Mouse (Mus musculus) neural tube, embryonic 13.5 days (tissue): ENCODE results near the gene Nrxn1. TPM values are rescaled to one million over a fixed set of nuclear protein-coding genes. Genes with fewer than 3 reads are reported as not detected.
A peak's percentile ranks its signal among the peaks of the same experiment; 100 is the strongest.

Source experiments
- ATAC-seq: fragments of 200-750 bp; cut with Nextera tagmentation; 2 replicates; pipeline ENCODE4 v1.8.0; 2017; ENCODE audit warnings: low read depth, mild to moderate bottlenecking, moderate TSS enrichment, moderate library complexity
- H3K27ac ChIP-seq: fragments of 300-500 bp; sonication (generic); replicated peaks from 2 replicates; pipeline ENCODE4 v1.5.1; 2015; ENCODE audit warnings: moderate library complexity, mild to moderate bottlenecking, inconsistent platforms
- H3K27me3 ChIP-seq: fragments of 300-500 bp; sonication (generic); 2 replicates; pipeline ENCODE4 v1.6.1; 2015; ENCODE audit warnings: mild to moderate bottlenecking, inconsistent platforms
- H3K36me3 ChIP-seq: fragments of 300-500 bp; sonication (generic); 2 replicates; pipeline ENCODE4 v1.6.1; 2015; ENCODE audit warnings: mild to moderate bottlenecking, inconsistent platforms
- H3K4me1 ChIP-seq: fragments of 300-500 bp; sonication (generic); replicated peaks from 2 replicates; pipeline ENCODE4 v1.6.1; 2015; ENCODE audit warnings: inconsistent platforms
- H3K4me2 ChIP-seq: fragments of 300-500 bp; sonication (generic); 2 replicates; pipeline ENCODE4 v1.6.1; 2015; ENCODE audit warnings: inconsistent platforms, mild to moderate bottlenecking, moderate library complexity
- H3K4me3 ChIP-seq: fragments of 300-500 bp; sonication (generic); 2 replicates; pipeline ENCODE4 v1.5.1; 2015; ENCODE audit warnings: mild to moderate bottlenecking, inconsistent platforms
- H3K9ac ChIP-seq: fragments of 300-500 bp; sonication (generic); 2 replicates; pipeline ENCODE4 v1.6.1; 2015; ENCODE audit warnings: moderate library complexity, mild to moderate bottlenecking, inconsistent platforms
- H3K9me3 ChIP-seq: fragments of 300-500 bp; sonication (generic); 2 replicates; pipeline ENCODE4 v1.6.1; 2016; ENCODE audit warnings: inconsistent platforms
- WGBS: fragments of 180-500 bp; shearing (Covaris S2); methylation state at CpG from one replicate; pipeline ENCODE4 v1.1.7; 2015; 5-methylcytosine and 5-hydroxymethylcytosine counted together
- polyA plus RNA-seq: library from polyadenylated mRNA; unstranded; fragments of >200 nt; fragmentation: Nextera tagmentation; extraction: Ambion mirVana; gene quantifications from 2 replicates; pipeline ENCODE4 v1.2.1, GENCODE M21; 2015

Gene Nrxn1
- polyA plus RNA-seq, 1 experiment from 2014 or later = 175 TPM

DNA sequence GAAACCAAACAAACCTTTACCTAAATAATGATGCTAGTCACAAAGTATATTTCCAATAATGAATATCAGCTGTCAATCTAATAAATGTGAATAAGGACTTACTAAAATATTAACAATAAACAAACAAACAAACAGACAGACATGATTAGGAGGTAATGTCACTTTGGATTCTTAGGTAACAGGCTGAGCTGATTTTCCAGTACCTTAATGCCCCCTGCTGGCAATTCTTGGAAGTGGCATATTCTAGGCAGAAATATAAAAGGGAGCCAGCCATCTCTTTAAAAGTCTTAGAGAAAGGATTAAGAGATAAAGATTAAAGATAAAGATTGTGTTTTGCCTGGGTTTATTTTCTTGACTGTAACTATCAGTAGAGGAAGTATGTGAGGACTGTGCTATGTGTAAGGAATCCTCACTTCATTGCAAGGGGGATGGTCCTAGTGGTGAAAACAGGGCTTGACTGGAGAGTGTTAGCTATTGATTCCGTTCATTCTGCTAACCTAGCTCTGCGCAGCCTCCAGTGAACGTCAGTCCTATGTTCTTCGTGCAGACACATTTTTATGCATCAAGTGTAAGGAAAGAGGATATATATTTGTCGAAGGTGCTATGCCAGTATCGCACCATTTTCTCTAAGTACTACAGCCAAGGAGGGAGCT is 591.7 kb downstream of the Nrxn1 start:
- Histone ChIP-seq H3K9me3 (no peaks in the 10 kb centered on the region), H3K4me3 (no peak overlapping the region), H3K36me3 (no peaks in the 10 kb centered on the region), H3K27me3 (no peaks in the 10 kb centered on the region), H3K4me2 (no peak overlapping the region), H3K9ac (no peak overlapping the region), H3K27ac (no peak overlapping the region), H3K4me1 (no peaks in the 10 kb centered on the region)
- ATAC-seq = peak; percentile 67; the same call in 1 of the 2 replicates
- 55% methylated on average over 6 of the region's 6 CpGs for WGBS

DNA sequence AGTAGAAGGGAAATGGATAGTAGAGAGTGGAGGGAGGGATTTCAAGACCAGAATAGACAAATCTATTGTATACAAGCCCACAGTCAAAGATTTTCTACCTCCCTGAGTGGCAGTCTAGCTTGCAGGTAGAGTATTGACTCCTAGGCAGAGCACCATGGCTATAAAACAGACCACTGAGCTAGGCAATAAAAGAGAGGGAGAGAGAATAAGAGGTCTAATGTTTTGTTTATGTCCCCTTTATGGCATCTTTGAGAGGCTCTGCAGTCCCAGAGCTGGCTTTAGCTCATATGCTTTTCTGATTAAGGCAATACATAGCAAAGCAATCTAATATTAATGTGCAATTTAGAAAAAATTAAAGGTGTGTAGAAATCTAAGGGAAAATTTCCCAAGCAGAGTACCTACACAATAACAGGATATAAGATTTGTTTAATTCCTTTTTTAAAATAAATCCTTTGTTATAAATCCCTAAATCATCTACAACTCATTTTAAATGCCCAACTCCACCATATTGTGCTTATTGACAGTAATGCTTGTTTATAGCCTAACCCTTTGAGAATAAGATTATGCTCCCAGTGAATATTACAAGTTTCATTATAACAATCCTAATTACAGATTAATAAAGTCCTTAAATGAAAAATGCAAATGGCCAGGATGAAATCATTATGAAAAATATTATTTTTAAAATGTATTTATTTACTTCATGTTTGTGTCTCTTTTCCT is 613.2 kb downstream of the Nrxn1 start:
- H3K9ac ChIP-seq = no peak overlapping the region
- no peak overlapping the region for H3K4me3 ChIP-seq
- no peak overlapping the region for H3K4me2 ChIP-seq
- 0 out of 2 replicates have a peak, but pooled peaks cover 3% of the 10 kb centered on the region for H3K4me1 ChIP-seq
- H3K36me3 ChIP-seq = no peaks in the 10 kb centered on the region
- no peaks in the 10 kb centered on the region for H3K27me3 ChIP-seq
- H3K9me3 ChIP-seq = no peaks in the 10 kb centered on the region
- peak; percentile 91 for ATAC-seq
- peak overlapping the region; percentile 81 for H3K27ac ChIP-seq

- Histone ChIP-seq H3K9ac (no peak overlapping the region), H3K27ac (peak overlapping the region; percentile 94), H3K36me3 (no peaks in the 10 kb centered on the region), H3K9me3 (no peaks in the 10 kb centered on the region), H3K27me3 (peaks cover 3% of the 10 kb centered on the region; the same call in 1 of the 2 replicates), H3K4me1 (peaks cover 17% of the 10 kb centered on the region), H3K4me2 (peak overlapping the region; percentile 77), H3K4me3 (no peak overlapping the region)
- 25% methylated on average over 5 of the region's 5 CpGs for WGBS
- ATAC-seq = no peak
These were observed 636.1 kb downstream of the Nrxn1 start for GRCm38 (mm10) chr17:90456748-90457147.

DNA sequence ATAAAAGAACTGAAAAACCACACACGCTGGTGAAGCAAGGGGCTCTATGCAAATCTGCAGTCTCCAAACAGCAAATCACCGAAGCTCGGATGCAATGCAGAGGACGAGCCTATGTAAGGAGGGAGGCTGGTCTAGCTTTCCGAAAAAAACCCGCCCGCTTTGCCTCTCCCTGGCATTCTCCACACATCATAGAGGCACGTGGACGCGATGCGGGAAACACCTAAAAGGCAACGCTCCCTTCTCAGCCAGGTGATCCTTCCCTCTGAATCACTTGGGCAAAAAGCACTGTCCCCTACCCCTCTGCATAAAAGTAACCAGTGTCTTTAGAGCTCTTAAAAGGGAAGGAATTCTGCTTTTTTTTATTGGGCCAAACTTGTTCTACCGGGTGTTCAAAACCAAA is 637.0 kb downstream of the Nrxn1 start:
- Histone ChIP-seq H3K27me3 (peaks cover 3% of the 10 kb centered on the region; the same call in 1 of the 2 replicates), H3K9me3 (no peaks in the 10 kb centered on the region), H3K4me3 (peak overlapping the region; percentile 76), H3K4me2 (peak overlapping the region; percentile 77), H3K27ac (peak overlapping the region; percentile 94), H3K4me1 (peaks cover 19% of the 10 kb centered on the region), H3K36me3 (no peaks in the 10 kb centered on the region), H3K9ac (peak overlapping the region; percentile 90)
- WGBS = 0% methylated on average over 13 of the region's 13 CpGs
- ATAC-seq = peak; percentile 68

GRCm38 (mm10) chr17:90455409-90455775 is 637.5 kb downstream of the Nrxn1 start:
- WGBS = under 1% methylated on average over 23 of the region's 23 CpGs
- Histone ChIP-seq H3K4me2 (peak overlapping the region; percentile 77), H3K4me1 (peaks cover 23% of the 10 kb centered on the region), H3K36me3 (no peaks in the 10 kb centered on the region), H3K9ac (peak overlapping the region; percentile 90), H3K4me3 (peak overlapping the region; percentile 76), H3K27me3 (peaks cover 3% of the 10 kb centered on the region; the same call in 1 of the 2 replicates), H3K27ac (peak overlapping the region; percentile 94), H3K9me3 (no peaks in the 10 kb centered on the region)
- ATAC-seq = peak; percentile 79

DNA sequence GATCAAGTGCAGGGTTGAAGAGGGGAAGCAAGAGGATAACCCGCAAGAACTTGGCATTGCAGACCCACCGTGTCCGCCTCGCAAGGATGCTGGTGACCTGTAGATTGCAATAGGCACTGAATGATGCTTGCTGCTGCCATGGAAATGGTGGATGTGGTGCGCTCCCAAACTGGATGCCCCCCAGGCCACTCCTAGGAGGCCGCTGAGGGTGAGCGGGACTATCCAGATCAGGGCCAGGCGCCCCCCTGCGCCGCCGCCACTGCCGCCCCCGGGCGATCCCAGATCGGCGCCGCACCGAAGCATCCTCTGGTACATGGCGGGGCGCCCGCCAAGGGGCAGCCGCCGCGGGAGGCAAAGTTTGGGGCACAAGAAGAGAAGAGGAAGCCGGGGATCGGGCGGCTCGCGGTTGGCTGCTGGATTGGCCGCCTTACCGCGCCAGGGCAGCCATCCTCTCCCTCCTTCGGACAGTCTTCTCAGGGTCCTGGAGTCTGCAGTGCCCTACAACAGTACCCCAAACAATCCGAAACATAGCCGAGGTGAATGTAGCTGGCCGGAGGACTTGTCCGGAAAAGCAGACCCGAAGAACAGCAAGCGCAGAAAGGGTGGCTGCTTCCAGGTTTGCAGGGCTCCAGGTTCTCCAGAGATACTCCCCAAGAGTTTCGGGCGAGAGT is 638.0 kb downstream of the Nrxn1 start:
- WGBS = under 1% methylated on average over 41 of the region's 41 CpGs
- H3K36me3 ChIP-seq = no peaks in the 10 kb centered on the region
- peak overlapping the region; percentile 94 for H3K27ac ChIP-seq
- H3K4me2 ChIP-seq = peak overlapping the region; percentile 77
- H3K4me1 ChIP-seq = peaks cover 23% of the 10 kb centered on the region
- H3K9ac ChIP-seq = peak overlapping the region; percentile 90
- no peaks in the 10 kb centered on the region for H3K9me3 ChIP-seq
- peak; percentile 45 for ATAC-seq
- H3K4me3 ChIP-seq = peak overlapping the region; percentile 76
- peaks cover 3% of the 10 kb centered on the region; the same call in 1 of the 2 replicates for H3K27me3 ChIP-seq

DNA sequence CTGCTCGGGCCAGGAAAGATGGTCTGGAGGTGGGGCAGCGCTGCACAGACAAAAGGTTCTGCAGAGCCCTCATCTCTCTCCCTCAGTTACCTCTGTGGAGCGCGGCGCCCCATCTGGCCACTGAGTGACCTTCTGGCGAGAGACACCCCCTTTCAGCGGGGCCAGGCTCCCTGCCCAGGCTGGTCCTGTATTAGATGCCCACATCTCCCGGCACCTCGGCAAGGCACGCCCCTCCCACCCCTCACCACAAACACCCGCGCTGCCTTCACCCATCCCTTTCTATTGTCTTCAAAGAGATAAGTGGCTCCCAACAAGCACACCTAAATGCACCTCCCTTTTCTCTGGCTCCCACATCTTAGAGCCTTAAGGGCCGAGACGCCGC is 638.5 kb downstream of the Nrxn1 start:
- ATAC-seq = peak; percentile 62
- peak overlapping the region; percentile 76 for H3K4me3 ChIP-seq
- H3K9ac ChIP-seq = peak overlapping the region; percentile 90
- no peaks in the 10 kb centered on the region for H3K36me3 ChIP-seq
- peaks cover 25% of the 10 kb centered on the region for H3K4me1 ChIP-seq
- H3K27ac ChIP-seq = peak overlapping the region; percentile 94
- H3K4me2 ChIP-seq = peak overlapping the region; percentile 77
- under 1% methylated on average over 15 of the region's 15 CpGs for WGBS
- peaks cover 3% of the 10 kb centered on the region; the same call in 1 of the 2 replicates for H3K27me3 ChIP-seq
- no peaks in the 10 kb centered on the region for H3K9me3 ChIP-seq

GRCm38 (mm10) chr17:90453280-90453679 is 639.6 kb downstream of the Nrxn1 start:
- ATAC-seq = no peak
- H3K9me3 ChIP-seq = no peaks in the 10 kb centered on the region
- 51% methylated on average over 4 of the region's 4 CpGs for WGBS
- H3K4me2 ChIP-seq = peak overlapping the region; percentile 77
- peak overlapping the region; percentile 94 for H3K27ac ChIP-seq
- no peaks in the 10 kb centered on the region for H3K36me3 ChIP-seq
- peak overlapping the region; percentile 76 for H3K4me3 ChIP-seq
- peaks cover 27% of the 10 kb centered on the region for H3K4me1 ChIP-seq
- H3K9ac ChIP-seq = peak overlapping the region; percentile 90
- H3K27me3 ChIP-seq = peaks cover 3% of the 10 kb centered on the region; the same call in 1 of the 2 replicates

- Histone ChIP-seq H3K9me3 (no peaks in the 10 kb centered on the region), H3K9ac (peak overlapping the region; percentile 90), H3K36me3 (no peaks in the 10 kb centered on the region), H3K4me2 (peak overlapping the region; percentile 77), H3K4me3 (peak overlapping the region; percentile 76), H3K4me1 (peaks cover 27% of the 10 kb centered on the region), H3K27me3 (peaks cover 3% of the 10 kb centered on the region; the same call in 1 of the 2 replicates), H3K27ac (peak overlapping the region; percentile 94)
- 63% methylated on average over 2 of the region's 2 CpGs for WGBS
- no peak for ATAC-seq
These were observed 640.1 kb downstream of the Nrxn1 start for GRCm38 (mm10) chr17:90452770-90453169.

GRCm38 (mm10) chr17:90451384-90451783 is 641.5 kb downstream of the Nrxn1 start:
- peak overlapping the region; percentile 76 for H3K4me3 ChIP-seq
- H3K4me2 ChIP-seq = peak overlapping the region; percentile 77
- no peaks in the 10 kb centered on the region for H3K9me3 ChIP-seq
- H3K9ac ChIP-seq = peak overlapping the region; percentile 90
- H3K27me3 ChIP-seq = no peaks in the 10 kb centered on the region
- H3K4me1 ChIP-seq = peaks cover 23% of the 10 kb centered on the region
- no peak for ATAC-seq
- WGBS = 62% methylated on average over 2 of the region's 2 CpGs
- no peaks in the 10 kb centered on the region for H3K36me3 ChIP-seq
- no peak overlapping the region for H3K27ac ChIP-seq

DNA sequence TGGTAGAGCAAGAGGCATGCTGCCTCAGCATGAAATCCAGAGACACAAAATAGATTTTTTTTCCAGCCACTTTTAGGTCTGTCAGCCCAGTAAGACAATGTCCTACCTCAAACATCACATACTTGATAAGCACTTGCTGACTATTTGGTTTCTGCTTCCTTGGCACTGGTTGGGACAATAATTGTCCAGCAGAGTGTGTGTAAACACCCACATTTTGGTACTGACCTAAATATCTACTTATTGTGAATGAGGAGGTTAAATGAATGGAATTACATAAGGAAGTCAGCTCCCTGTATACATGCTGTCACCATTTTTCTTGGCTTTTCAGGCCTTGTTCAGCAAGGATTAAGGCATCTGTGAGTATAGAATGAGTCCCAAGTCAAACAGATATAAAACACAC is 649.8 kb downstream of the Nrxn1 start:
- Histone ChIP-seq H3K27me3 (no peaks in the 10 kb centered on the region), H3K4me3 (no peak overlapping the region), H3K9me3 (no peaks in the 10 kb centered on the region), H3K9ac (no peak overlapping the region), H3K4me1 (no peaks in the 10 kb centered on the region), H3K4me2 (no peak overlapping the region), H3K36me3 (no peaks in the 10 kb centered on the region), H3K27ac (no peak overlapping the region)
- ATAC-seq = no peak

- Histone ChIP-seq H3K4me1 (no peaks in the 10 kb centered on the region), H3K9ac (no peak overlapping the region), H3K27me3 (no peaks in the 10 kb centered on the region), H3K36me3 (no peaks in the 10 kb centered on the region), H3K9me3 (no peaks in the 10 kb centered on the region), H3K4me2 (no peak overlapping the region), H3K27ac (no peak overlapping the region), H3K4me3 (no peak overlapping the region)
- no peak for ATAC-seq
These were observed 657.0 kb downstream of the Nrxn1 start for GRCm38 (mm10) chr17:90435836-90436235.
